Mouse (Mus musculus) stomach, embryonic 14.5 days (tissue): ENCODE results near the gene D5Ertd579e. TPM values are rescaled to one million over a fixed set of nuclear protein-coding genes. Genes with fewer than 3 reads are reported as not detected.

ENCODE experiments used
- ATAC-seq: fragments of 200-750 bp; cut with Nextera tagmentation; 2 replicates; pipeline ENCODE4 v1.8.0; 2017; ENCODE audit warnings: low read depth, moderate TSS enrichment; ENCODE audit not compliant: insufficient number of reproducible peaks, insufficient read depth, low FRiP score
- H3K27ac ChIP-seq: fragments of 300-500 bp; sonication (generic); 2 replicates; pipeline ENCODE4 v1.5.1; 2014; ENCODE audit warnings: mild to moderate bottlenecking, low read length, moderate library complexity, mixed read lengths
- H3K27me3 ChIP-seq: fragments of 300-500 bp; sonication (generic); 2 replicates; pipeline ENCODE4 v1.6.1; 2014; ENCODE audit warnings: low read length, control low read depth, mixed read lengths; ENCODE audit not compliant: control insufficient read depth, insufficient read depth
- H3K36me3 ChIP-seq: fragments of 300-500 bp; sonication (generic); 2 replicates; pipeline ENCODE4 v1.6.1; 2014; ENCODE audit warnings: mild to moderate bottlenecking, control low read depth, low read length, moderate library complexity, mixed read lengths; ENCODE audit not compliant: control insufficient read depth, insufficient read depth
- H3K4me1 ChIP-seq: fragments of 300-500 bp; sonication (generic); 2 replicates; pipeline ENCODE4 v1.6.1; 2014; ENCODE audit warnings: low read length, control low read depth, mixed read lengths; ENCODE audit not compliant: control insufficient read depth, insufficient read depth
- H3K4me2 ChIP-seq: fragments of 300-500 bp; sonication (generic); replicated peaks from 2 replicates; pipeline ENCODE4 v1.6.1; 2014; ENCODE audit warnings: low read depth, low read length, control low read depth
- H3K4me3 ChIP-seq: fragments of 300-500 bp; sonication (generic); 2 replicates; pipeline ENCODE4 v1.5.1; 2014; ENCODE audit warnings: low read depth, low read length, control low read depth
- H3K9ac ChIP-seq: fragments of 300-500 bp; sonication (generic); replicated peaks from 2 replicates; pipeline ENCODE4 v1.6.1; 2014; ENCODE audit warnings: low read depth, mild to moderate bottlenecking, control low read depth, low read length, moderate library complexity, mixed read lengths
- H3K9me3 ChIP-seq: fragments of 300-500 bp; sonication (generic); 2 replicates; pipeline ENCODE4 v1.6.1; 2016; ENCODE audit warnings: low read depth, low read length, control low read depth; ENCODE audit not compliant: control insufficient read depth
- WGBS: fragments of 180-500 bp; shearing (Covaris S2); extraction: QIAGEN DNeasy Blood & Tissue Kit; methylation state at CpG from one replicate; pipeline ENCODE4 v1.1.7; 2014; 5-methylcytosine and 5-hydroxymethylcytosine counted together
- polyA plus RNA-seq: library from polyadenylated mRNA; unstranded; fragments of >200 nt; fragmentation: Nextera tagmentation; extraction: Ambion mirVana; gene quantifications from 2 replicates; pipeline ENCODE4 v1.2.1, GENCODE M21; 2014

Gene D5Ertd579e
- polyA plus RNA-seq, 1 experiment from 2014 or later = 31.6 TPM

GRCm38 (mm10) chr5:36573354-36573753 is 122.5 kb downstream of the D5Ertd579e start:
- Histone ChIP-seq H3K27ac (no peak overlapping the region), H3K4me2 (no peak overlapping the region), H3K4me3 (no peak overlapping the region), H3K27me3 (no peaks in the 10 kb centered on the region), H3K36me3 (peaks cover 7% of the 10 kb centered on the region; the same call in 1 of the 2 replicates), H3K9me3 (no peaks in the 10 kb centered on the region), H3K9ac (no peak overlapping the region), H3K4me1 (peaks cover 15% of the 10 kb centered on the region)
- no peak for ATAC-seq
- 50% methylated on average over 3 of the region's 3 CpGs for WGBS

DNA sequence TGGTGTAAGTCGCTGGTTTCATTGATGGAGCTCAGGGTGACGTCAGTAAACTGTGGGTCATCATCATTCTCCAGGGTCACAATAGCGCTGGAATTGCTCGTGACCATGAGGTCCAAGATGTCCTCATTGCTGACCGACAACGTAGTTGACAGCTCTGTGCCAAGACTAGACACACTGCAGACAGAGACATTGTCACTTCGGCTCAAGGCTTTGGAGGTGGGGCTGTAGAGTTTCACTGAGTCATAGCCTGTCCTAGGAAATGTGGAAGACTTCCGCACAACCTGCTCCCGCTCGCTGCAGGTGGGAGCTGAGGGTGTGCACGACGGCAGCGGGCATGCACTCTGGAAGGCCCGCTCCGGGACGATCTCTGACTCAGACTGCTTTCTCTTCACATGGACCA is 124.5 kb downstream of the D5Ertd579e start:
- H3K9me3 ChIP-seq = no peaks in the 10 kb centered on the region
- H3K4me3 ChIP-seq = no peak overlapping the region
- H3K36me3 ChIP-seq = peaks cover 7% of the 10 kb centered on the region; the same call in 1 of the 2 replicates
- H3K27me3 ChIP-seq = no peaks in the 10 kb centered on the region
- H3K27ac ChIP-seq = no peak overlapping the region
- ATAC-seq = no peak
- H3K4me2 ChIP-seq = no peak overlapping the region
- 92% methylated on average over 16 of the region's 16 CpGs for WGBS
- H3K9ac ChIP-seq = no peak overlapping the region
- H3K4me1 ChIP-seq = peaks cover 15% of the 10 kb centered on the region

DNA sequence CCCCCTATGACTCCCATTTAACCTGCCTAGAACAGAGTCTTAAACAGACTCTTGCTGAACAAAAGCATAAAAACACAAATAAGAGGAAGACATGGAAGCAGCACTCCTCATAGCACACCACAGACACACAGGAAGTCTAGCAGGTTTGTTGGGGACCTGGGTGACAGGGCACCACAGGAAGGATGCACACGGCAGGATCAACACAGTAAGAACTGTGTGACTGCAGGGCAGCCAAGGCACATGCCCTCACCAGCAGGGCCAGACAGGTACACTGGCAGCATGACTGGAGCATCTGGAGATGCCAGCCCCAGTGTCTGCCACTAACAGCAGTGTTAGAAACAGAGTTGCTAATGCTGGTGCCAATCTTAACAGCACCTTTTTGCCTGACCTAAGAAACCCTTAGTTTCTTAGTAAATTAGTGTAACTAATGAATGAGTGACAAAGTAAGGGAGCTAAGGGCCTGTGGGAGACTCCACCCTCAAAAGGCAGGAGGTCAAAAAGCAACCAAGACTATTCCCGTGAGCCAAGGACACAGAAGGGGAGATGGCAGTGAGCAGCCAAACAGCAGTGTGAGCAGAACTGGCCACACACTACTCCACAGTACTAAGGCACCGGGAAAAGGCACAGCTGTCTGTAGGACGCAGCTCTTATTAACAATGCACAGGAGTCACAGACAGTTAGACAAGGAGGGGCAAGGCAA is 125.1 kb downstream of the D5Ertd579e start:
- no peak overlapping the region for H3K9ac ChIP-seq
- H3K9me3 ChIP-seq = no peaks in the 10 kb centered on the region
- no peak overlapping the region for H3K4me3 ChIP-seq
- WGBS = 83% methylated on average over 4 of the region's 4 CpGs
- H3K4me2 ChIP-seq = no peak overlapping the region
- no peak overlapping the region for H3K27ac ChIP-seq
- H3K4me1 ChIP-seq = peaks cover 15% of the 10 kb centered on the region
- no peaks in the 10 kb centered on the region for H3K27me3 ChIP-seq
- peaks cover 7% of the 10 kb centered on the region; the same call in 1 of the 2 replicates for H3K36me3 ChIP-seq
- ATAC-seq = no peak

- Histone ChIP-seq H3K36me3 (peaks cover 7% of the 10 kb centered on the region; the same call in 1 of the 2 replicates), H3K27me3 (no peaks in the 10 kb centered on the region), H3K9ac (no peak overlapping the region), H3K4me3 (no peak overlapping the region), H3K9me3 (no peaks in the 10 kb centered on the region), H3K4me1 (peaks cover 15% of the 10 kb centered on the region), H3K27ac (no peak overlapping the region), H3K4me2 (no peak overlapping the region)
- ATAC-seq = no peak
- 91% methylated on average over 7 of the region's 7 CpGs for WGBS
Observed at GRCm38 (mm10) chr5:36570098-36570497, 125.7 kb downstream of the D5Ertd579e start.

DNA sequence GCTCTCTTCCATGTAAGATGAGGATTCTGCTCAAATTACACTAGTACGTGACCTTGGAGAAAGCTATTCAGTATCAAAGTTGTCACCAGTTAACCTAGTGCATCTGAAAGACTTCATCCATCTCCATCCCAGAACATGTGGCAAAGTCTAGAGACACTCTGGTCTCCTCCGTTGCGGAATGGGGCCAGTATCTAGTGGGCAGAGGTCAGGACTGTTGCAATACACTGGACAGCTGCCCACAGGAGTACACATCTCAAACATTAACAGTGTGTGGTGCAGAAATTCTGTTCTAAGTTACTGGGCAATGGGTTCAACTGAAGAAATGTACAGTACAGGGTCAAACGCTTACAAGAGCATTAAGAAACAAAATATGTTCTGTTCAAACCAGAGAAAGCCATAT is 127.7 kb downstream of the D5Ertd579e start:
- no peak overlapping the region for H3K4me2 ChIP-seq
- no peaks in the 10 kb centered on the region for H3K27me3 ChIP-seq
- peaks cover 1% of the 10 kb centered on the region; the same call in 1 of the 2 replicates for H3K4me1 ChIP-seq
- no peak overlapping the region for H3K27ac ChIP-seq
- H3K9ac ChIP-seq = no peak overlapping the region
- no peak for ATAC-seq
- H3K9me3 ChIP-seq = no peaks in the 10 kb centered on the region
- H3K4me3 ChIP-seq = no peak overlapping the region
- peaks cover 7% of the 10 kb centered on the region; the same call in 1 of the 2 replicates for H3K36me3 ChIP-seq
- 73% methylated on average over 4 of the region's 4 CpGs for WGBS

DNA sequence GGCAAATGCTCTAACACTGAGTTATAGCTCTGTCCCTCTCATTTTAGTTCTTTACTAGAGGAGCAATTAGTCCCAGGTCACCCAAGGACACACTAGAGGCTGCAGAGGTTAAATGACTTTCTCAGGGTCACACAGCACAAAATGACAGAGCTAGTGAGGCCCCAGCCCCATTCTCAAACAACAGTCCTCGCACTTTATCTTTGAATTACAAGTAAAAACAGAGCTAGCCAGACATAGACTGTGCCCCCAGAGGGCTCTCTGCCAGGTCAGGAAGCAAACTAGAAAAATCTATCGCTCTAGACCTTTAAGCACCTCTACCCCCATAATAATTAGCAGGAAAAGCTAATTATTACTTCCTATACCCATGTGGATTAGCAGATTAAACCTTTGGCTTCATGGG is 128.2 kb downstream of the D5Ertd579e start:
- H3K9ac ChIP-seq = no peak overlapping the region
- no peaks in the 10 kb centered on the region for H3K27me3 ChIP-seq
- 73% methylated on average over 2 of the region's 2 CpGs for WGBS
- no peak overlapping the region for H3K4me3 ChIP-seq
- H3K4me1 ChIP-seq = no peaks in the 10 kb centered on the region
- peaks cover 7% of the 10 kb centered on the region; the same call in 1 of the 2 replicates for H3K36me3 ChIP-seq
- no peak overlapping the region for H3K4me2 ChIP-seq
- no peak overlapping the region for H3K27ac ChIP-seq
- ATAC-seq = no peak
- no peaks in the 10 kb centered on the region for H3K9me3 ChIP-seq

DNA sequence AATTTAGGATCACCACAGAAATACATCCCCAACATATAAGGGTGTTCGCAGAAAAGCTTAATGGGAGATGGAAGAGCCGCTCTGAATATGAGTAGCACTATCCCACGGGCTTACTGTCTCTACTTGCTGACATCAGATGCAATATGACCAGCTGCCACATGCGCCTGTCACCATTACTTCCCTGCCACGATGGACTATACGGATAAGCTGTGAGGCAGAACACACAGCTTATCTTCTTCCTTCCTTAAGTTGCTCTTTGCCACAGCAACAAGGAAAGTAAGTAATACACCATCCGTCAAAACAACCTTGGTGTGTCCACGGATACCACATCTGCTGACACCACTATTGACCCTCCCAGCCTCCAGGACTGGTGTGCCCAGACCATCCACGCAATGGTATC is 131.3 kb downstream of the D5Ertd579e start:
- Histone ChIP-seq H3K27ac (no peak overlapping the region), H3K4me1 (peaks cover 6% of the 10 kb centered on the region; the same call in 1 of the 2 replicates), H3K27me3 (no peaks in the 10 kb centered on the region), H3K4me3 (no peak overlapping the region), H3K9ac (no peak overlapping the region), H3K4me2 (no peak overlapping the region), H3K9me3 (no peaks in the 10 kb centered on the region), H3K36me3 (no peaks in the 10 kb centered on the region)
- ATAC-seq = no peak
- WGBS = 78% methylated on average over 9 of the region's 9 CpGs

GRCm38 (mm10) chr5:36563741-36564140 is 132.1 kb downstream of the D5Ertd579e start:
- no peak overlapping the region for H3K27ac ChIP-seq
- 80% methylated on average over 6 of the region's 6 CpGs for WGBS

More at GRCm38 (mm10) chr5:36563741-36564140, 132.1 kb downstream of the D5Ertd579e start:
- Histone ChIP-seq H3K9ac (no peak overlapping the region), H3K9me3 (no peaks in the 10 kb centered on the region), H3K36me3 (no peaks in the 10 kb centered on the region), H3K4me2 (no peak overlapping the region), H3K27me3 (no peaks in the 10 kb centered on the region), H3K4me1 (peaks cover 7% of the 10 kb centered on the region; the same call in 1 of the 2 replicates), H3K4me3 (no peak overlapping the region)
- ATAC-seq = no peak
